Mouse (Mus musculus) liver, postnatal 0 days (tissue): ENCODE measurements around the gene Filip1l.

Source experiments
- CTCF ChIP-seq: sonication (generic); IDR thresholded peaks from 2 replicates; pipeline ENCODE4 v1.5.1; 2016; ENCODE audit warnings: antibody characterized with exemption, low read depth
- EP300 ChIP-seq: IDR thresholded peaks from 2 replicates; pipeline ENCODE4 v1.6.1; 2016; ENCODE audit warnings: antibody characterized with exemption, low read depth, mild to moderate bottlenecking

GRCm38 (mm10) chr16:57546355-57546754, 193.5 kb downstream of the Filip1l start:
- no peak for TF ChIP-seq EP300
- no peak for TF ChIP-seq CTCF
